Comparison of ENCODE assay signal across 10 mouse cellular contexts in genomic region chr15:88696055-88696454, GRCm38 (mm10).
"Had no signal": no experiment of that assay in that cellular context is flagged by ENCODE, and none has a peak within 500 bp of the region (broad histone marks: within the 10 kb centered on the region; RNA-seq: fewer than 3 reads in every experiment).

No protein-coding gene starts in this region.

- DNase-seq: retina, postnatal 1 day; right cerebral cortex, postnatal 25 days; right cerebral cortex, postnatal 4 days; spleen, adult 18-20 months; thymus, adult 18-20 months; thymus, adult 2 months; thymus, postnatal 14 days; thymus, postnatal 25 days; thymus, postnatal 36 days; thymus, postnatal 4 days had no signal
